Mouse (Mus musculus): Measurements from ENCODE around the gene Ephb2.

The Ephb2 gene

DNA sequence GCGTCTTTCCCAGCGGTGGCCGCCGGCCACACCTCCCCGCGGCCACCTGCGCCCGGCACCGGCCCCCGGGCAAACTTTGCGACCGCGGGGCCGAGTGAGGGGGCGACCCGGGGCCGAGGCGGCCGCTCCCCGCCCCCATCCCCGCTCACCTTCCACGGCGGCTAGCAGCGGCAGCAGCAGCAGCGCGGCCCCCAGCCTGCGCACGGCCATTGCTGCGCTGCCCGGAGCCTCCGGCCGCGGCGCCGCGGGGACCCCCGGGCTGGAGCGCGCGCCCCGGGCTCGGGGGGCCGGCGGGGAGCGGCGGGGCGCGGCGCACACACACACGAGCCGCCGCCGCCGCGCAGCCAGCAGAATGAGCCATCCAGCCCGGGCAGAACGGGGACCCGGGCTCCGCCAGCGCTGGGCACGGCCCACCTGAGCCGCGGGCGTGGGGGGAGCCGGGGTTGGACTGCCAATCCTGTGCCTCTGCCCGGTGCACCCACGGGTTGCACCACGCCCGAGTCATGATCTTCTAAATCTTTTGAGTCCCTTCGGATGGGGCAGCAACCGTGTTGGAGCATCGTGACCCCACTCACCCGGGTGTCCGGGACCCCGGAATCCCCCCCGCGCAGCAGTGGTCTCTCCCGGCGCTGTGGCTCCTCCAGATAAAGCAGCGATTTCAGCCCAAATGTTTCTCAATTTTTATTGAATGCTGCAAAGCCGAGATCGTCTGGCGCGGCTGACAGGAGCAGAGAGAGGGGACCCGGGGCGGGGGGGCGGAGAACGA is at the start of gene Ephb2:
Gene Ephb2 (minus strand): TSS at position 368 of the 766 bp plus-strand sequence.
- peak; percentile 40 for DNase-seq (ENCODE audit: low spot score)

DNA sequence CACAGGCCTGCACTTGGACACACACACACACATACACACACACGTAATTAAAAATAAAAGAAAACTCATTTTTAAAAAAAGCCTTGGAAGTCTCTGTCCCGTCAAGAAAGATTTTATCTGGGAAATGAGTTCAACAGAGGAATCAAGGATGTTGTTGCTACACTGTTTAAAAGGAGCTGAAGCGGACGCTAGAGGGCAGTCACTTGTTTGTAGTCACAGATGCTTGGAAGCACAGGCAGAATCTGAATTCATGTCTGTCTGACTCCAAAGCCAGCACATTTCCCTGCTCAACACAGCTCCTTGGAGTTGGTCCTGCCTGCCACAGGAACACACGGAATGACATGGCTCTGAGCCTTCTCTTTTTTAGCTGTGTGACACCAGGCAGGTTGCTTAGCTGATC is 42.8 kb upstream of the Ephb2 start:
- no peak for DNase-seq (ENCODE audit: low spot score)

DNA sequence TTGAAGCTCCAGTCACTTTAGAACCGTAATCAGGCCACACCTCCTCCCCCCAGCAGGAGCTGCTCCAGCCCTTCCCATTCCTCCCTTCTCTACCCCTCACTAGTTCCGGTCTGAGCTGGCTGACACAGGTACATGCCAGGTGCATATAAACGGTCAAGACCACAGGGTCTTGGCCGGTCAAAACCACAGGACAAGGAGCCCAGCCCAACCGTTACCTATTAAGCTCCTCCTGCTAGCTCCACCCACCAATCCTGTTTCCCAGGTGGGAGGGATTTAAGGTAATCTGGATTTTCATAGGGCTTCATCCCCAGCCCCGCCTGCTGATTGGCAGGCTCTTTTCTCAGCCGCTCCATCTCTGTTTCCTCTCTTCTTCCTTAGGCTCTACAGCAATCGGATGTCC is 42.4 kb upstream of the Ephb2 start:
- no peak for DNase-seq (ENCODE audit: low spot score)

DNA sequence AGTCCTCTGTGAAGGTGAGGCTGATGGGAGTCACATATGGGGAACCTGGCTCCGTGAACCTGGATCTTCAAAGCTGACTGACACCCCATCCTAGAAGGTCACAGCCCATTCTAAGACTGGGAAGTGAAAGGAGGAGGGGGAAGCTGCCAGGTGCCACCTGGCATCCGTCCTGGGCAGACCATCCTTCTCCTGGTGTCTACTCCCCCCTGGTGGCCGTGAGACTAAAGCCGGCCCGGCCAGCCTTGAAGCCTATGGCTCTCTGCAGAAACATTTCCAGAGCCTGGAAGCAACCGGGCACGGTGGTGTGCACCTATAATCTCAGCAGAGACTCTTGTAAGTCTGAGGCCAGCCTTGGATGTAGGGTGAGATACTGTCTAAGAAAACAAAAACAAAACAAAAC is 41.2 kb upstream of the Ephb2 start:
- no peak for DNase-seq (ENCODE audit: low spot score)

DNA sequence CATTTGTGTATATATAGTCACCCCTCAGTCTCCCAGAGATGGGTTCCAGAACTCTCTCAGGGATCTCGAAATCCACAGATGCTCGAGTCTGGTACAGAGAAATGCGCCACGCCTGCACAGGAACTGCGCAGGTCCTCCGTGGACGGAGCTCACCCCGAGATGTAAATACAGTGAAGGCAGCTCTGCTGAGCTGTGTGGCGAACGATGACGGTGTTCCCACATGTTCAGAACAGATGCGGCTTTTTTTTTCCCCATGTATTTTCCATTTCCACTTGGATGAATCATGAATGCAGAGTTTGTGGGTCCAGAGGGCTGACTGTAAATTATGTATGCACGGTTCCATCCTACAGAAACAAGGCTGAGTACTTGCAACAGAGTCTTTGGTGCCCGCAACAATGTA is 39.2 kb upstream of the Ephb2 start:
- DNase-seq (ENCODE audit: low spot score): no peak

DNA sequence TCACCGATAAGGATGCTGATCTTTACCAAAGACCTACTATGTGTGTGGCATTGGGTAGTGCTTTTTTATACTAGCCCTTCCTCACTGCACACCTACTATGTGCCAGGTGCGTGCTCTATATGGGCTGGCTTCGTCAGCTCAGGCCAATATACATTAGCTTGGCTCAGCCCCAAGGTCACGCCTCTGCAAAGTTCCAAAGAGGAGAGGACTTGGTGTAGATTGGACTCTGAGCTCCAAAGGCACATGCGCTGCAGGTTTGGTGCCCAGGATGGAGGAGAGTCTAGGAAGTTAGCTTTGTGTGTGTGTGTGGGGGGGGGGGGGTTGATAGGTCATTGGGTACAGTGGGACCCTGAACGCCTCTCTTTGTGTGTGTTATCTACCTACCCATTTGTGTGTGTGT is 32.6 kb upstream of the Ephb2 start:
- no peak for DNase-seq (ENCODE audit: low spot score)

DNA sequence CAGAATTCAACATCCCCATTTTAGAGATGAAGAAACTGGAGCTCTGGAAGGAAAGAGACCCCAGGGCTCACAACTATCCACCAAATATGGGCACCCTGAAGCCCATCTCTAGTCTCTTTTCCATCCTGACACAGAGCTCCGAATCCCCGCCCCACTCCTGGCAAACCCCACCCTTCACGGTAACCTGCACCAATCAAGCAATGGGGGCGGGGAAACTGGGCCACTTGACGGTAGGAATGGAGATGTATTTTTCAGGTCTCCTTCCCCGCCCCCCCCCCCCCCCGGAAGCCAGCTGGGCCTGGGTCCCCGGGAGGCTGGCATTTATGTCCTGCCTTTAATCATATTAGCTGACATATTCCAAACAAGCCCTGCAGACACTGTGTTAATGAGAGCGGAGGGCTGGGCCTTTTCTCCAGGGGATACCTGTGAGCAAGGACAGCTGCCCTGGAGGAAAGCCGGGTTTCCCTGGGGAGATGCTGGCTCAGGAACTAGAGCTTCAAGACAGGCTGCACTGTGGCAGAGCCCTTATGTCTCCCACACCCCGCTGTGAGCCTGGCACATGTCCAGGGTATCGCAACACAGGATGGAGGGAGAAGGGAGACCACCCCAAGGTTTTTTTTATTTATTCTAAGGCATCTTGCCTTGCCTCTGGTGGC is 32.0 kb upstream of the Ephb2 start:
- no peak for DNase-seq (ENCODE audit: low spot score)

DNA sequence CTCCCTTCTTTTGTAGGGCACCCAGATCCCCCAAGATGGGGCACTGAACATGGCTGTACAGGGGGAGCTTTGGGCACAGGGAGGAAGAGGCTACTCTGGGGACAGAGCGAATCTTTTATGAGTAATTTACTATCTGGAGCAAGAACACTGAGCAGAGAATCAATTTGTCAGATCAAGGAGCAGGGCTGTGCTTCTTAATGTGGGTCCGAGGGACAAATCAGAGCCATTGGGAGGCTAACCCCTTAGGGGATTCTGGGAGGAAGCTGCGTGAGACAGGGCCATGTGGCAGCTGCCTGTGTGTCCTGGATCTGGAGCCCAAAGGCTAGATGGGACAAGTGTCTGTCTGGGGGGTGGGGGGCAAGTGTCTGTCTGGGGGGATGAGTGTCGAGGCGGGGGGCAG is 29.7 kb upstream of the Ephb2 start:
- DNase-seq (ENCODE audit: low spot score): no peak

DNA sequence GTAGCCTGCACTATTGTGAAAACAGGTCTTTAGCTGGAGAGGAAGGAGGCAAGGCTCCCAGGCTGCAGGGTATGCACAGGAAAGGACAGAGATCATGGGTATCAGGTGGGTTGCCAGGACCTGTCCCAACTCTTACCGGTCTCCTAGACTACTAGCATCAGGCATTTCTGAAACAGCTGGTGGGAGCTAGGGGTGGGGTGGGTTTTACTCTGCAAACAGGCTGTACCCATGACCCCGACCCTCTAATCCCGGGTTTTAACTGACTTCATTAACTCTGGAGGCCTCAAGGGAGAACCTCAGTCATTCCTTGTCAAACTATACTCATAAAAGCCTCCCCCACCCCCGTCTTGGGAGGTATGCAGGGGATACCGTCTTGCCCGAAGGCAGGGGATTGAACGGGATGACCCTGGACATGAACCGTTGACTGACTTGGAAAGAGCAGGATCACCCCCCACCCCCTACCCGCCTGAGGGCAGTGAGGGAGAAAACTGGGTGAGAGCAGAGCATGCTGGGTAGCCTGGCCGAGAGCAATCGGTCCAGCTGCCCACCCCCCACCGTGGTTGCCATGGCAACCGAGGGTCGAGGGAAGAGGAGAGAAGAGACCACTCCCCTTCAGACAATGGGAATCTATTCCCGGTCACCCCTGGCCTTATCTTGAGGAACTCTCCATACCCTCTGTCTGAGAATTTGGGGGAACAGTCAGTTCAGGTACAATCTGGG is 29.1 kb upstream of the Ephb2 start:
- DNase-seq (ENCODE audit: low spot score): no peak

DNA sequence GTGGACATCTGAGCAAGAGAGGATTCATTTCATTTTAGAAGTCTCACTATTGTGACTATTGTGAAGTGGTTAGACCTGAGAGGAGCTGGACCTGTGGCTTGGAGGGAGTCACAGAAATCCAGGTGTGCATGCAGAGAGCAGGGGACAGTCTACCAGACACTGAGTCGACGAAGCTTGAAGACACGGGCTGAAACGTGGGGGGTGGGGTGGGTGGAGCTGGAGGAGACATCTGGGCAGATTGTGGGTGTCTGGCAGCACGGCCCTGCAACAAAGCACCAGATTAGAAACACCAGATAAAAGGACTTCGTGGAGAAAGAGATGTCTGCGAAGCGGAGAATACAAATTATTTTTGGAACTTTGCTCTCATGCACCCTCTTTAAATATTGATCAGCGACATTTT is 27.7 kb upstream of the Ephb2 start:
- DNase-seq (ENCODE audit: low spot score): no peak

DNA sequence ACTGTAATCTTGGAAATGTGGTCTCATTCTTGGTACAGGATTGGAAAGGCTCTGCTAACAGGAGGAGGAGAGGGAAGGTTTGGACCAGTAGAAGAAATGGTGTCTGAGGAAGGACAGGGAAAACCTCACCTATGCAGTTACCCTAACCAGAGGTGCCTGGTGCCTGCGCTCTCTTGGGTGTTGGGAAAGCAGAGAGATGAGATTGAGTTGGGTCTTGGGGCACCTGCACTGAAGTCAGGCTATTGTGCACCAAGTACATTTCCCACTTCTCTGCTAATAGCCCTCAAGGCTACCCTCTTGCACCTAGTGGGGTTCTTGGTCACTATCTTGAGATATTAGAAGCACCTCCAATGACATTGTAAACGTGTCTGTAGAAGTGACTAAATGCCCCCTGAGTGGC is 26.6 kb upstream of the Ephb2 start:
- no peak for DNase-seq (ENCODE audit: low spot score)

DNA sequence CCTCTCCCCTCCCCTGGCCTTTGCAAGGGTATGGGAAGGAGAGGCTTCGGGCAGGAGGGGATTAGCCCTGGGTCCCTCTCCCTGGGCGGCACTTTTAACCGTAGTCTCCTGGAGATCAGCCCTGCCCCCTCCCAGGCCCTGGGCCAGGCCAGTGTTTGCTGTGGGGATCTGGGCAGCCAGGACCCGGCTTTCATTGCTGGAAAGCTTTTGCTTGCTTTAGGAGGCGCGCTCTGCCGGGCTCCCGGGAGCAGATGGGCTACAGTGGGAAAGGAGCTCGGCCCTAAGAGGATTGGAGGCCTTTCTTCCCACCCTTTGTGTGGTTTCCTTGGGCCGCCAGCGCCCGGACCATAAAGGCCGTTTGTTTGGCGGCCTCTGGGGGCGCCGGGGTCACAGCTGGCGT is 26.0 kb upstream of the Ephb2 start:
- no peak for DNase-seq (ENCODE audit: low spot score)

DNA sequence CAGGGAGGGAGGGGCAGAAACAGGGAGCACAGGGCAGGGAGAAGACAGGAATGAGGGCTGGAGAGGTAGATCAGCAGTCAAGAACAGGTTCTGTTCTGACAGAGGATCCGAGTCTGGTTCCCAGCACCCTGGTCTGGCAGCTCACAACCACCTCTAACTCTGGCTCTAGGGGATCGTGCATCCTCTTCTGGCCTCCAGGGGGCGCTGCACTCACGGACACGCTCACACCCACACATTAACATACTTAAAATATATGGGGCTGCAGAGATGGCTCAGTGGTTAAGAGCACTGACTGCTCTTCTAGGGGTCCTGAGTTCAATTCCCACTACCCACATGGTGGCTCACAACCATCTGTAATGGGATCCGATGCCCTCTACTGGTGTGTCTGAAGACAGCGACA is 24.2 kb upstream of the Ephb2 start:
- no peak for DNase-seq (ENCODE audit: low spot score)

DNA sequence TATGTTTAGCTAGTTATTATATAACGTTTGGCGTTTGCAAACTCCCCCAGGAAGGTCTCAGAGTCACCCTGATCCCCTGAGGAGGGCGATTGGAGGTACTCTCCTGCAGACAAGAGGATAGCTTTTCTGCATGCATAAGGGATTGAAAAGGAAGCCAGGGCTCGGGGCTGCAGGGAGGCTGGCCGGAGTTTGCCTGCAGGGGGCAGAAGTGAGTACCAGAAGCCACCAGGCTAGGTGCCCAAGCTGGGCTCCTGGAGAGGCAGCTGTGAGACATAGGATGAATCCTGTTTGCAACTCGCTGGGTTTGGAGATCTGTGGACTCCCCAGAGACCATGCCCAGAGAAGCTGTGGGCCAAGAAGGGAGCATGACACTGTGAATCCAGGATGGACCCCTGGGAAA is 19.3 kb upstream of the Ephb2 start:
- DNase-seq (ENCODE audit: low spot score): no peak

DNA sequence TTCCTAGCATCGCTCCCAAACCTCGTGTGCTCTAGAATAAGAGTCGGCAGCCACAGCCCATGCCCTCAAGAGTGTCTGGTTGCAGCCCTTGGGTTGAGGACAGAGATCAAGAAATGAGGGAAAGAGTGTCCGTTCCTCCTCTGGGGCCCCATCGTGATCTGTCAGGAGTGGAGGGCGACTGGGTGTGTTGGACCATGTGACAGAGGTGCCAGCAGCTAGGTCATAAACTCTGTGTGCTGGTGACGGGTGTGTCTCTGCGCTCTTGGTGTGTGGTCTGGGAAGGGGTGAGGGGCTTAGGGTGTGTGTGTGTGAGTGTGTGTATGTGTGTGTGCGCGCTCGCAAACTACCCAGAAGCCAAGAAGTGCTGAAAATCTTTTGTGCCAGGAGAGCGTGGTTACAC is 17.2 kb upstream of the Ephb2 start:
- DNase-seq (ENCODE audit: low spot score): no peak

DNA sequence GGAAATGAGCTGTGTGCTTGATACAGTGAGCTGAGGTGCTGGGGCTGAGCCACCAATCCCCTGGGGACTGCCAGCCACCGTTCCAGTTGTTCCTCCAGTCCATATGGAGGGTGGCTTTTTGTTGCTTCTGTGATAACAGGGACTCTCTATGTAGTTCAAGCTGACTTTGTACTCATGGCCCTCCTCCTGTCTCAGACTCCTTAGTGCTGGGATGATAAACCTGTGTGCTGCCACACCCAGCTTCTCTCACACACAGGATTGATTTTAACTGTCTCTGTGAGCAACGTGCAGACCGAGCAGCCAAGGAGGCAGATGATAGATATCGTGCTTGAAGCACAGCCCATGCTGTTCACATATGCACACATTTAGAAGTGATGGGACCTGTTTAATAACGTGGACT is 16.3 kb upstream of the Ephb2 start:
- DNase-seq (ENCODE audit: low spot score): no peak

DNA sequence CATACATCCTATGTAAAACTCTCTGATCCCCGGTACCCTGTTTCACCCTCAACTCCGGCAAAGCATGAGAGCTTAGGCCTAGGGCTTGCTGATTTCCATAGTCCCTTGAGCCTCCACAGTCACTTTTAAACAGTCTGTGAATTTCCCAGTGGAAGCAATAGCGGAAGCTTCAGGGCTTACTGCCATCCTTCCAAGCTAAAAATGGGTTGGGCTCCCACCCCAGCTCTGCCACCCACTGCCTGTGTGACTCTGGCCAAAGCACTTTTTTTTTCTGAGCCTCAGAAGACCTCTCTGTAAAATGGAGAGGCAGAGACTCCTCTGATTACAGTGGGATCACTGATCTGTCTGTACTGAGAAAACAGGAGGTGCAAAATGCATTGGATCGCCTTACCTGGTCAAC is 12.8 kb upstream of the Ephb2 start:
- DNase-seq (ENCODE audit: low spot score): no peak

DNA sequence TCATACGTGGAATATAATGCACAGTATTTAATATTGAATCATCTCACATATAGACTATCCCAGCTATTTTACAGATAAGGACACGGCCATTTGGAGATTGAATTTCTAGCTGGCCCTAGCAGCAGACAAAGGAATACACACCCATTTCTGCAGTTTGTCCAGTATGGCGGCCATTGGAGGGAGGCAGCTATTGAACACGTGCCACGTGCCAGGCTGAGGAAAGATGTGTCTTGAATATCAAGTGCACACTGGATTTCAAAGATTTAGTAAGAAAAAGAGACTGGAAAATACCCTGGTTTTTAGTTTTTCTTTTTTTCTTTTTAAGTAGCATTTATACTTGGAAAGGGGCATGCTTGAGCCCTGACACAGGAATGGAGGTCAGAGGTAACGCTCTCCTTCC is 11.4 kb upstream of the Ephb2 start:
- DNase-seq (ENCODE audit: low spot score): no peak

DNA sequence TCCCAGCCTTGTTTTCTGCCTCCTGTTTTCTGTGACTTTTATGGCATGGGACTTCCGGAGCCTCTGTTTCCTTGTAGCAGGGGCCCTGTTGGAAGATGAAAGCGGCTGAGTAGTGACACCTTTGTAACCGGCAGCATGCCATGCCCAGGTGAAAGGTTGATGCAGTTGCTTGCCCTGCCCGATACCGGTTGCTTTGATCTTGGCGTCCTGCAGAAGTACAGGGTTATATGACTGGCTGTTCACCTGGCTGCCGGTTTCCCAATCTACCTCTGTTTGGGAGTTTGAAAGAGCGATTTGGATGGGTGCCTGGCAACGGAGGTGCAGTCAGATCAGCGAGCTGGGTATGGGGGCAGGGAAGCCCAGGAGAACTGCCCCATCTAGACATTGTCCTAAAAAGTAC is 7.0 kb upstream of the Ephb2 start:
- DNase-seq (ENCODE audit: low spot score): no peak

DNA sequence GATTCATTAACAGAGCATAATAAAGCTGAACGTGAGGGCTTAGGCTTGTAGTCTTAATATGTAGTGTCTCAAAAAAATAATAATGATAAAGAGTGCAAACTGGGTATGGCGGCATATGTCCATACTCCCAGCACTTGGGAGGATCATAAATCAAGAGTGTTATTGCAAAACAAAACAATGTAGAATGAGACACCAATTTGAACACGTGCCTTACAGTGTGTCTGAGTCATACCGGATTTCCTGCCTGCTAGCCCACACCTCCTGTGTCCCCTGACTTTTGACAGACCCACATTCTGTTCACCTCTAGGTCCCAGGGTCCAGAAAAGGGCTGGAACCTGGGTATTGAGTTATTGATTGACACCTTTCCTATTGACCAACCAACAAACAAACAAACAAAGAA is 6.2 kb upstream of the Ephb2 start:
- no peak for DNase-seq (ENCODE audit: low spot score)

DNA sequence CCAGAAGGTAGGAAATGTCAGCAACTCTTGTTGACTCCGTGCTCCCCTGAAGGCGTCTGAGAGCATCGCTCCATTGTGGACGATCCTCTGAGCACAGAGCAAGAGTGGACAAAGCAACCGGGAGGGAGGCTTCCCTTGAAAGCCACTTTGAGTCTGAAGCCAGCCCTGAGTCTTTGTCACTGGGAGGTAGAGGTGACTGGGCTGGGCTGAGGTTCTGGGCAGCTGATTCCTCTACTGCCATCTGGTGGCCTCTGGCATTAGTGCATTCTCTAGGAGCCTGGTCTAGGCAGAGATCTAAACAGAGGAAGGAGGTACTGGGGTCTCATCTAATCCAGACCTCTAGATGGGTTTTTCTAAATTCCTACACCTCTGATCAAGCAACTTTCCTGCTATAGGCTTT is 5.3 kb upstream of the Ephb2 start:
- peak; percentile 67 for DNase-seq (ENCODE audit: low spot score)

DNA sequence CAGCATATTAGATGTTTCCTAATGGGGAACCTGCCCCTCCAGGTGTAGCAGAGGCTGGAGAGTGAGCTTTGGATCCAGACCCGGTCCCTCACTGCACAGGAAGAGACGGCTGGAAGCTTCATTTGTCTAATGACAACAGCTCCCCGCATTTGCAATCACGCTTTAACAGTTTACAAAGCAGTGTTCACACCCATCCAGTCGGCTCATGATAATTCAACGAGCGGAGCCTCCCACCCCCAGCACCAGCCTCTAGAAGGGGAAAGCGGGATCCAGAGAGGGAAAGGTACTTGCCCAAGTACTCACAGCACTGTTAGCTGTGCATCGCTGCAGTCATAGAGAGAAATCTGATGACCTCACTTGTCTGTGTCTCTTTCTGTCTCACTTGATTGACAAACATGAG is 2.7 kb upstream of the Ephb2 start:
- DNase-seq (ENCODE audit: low spot score): no peak

DNA sequence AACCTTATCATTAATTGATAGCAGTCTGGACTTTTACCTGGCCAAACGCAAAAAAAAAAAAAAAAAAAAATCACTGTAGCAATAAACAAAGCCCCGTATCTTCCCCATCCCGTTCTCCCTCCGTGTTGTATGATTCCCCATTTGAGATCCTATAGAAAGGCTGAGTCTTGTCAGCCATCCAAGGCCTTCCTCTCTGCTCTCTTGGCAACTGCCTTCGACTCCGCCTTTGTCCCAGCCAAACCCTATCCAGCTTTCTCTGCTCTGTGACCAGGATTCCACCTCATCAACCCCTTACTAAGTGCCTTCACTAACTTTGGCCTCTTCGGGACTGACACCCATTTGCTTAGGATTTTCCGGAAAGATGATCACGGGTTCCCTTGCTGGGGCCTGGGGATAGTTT is 2.2 kb upstream of the Ephb2 start:
- no peak for DNase-seq (ENCODE audit: low spot score)
